Mouse (Mus musculus): ENCODE measurements around the gene Apoc4. TPM values are rescaled to one million over a fixed set of nuclear protein-coding genes. Genes with fewer than 3 reads are reported as not detected.

Gene Apoc4
- polyA plus RNA-seq, 1 experiment: not detected

GRCm38 (mm10) chr7:19676662-19677061, 4.6 kb downstream of the Apoc4 start:
- DNase-seq: no peak
- WGBS: 88% methylated on average over 1 of the region's 1 CpGs
- TF ChIP-seq CTCF (conservative IDR thresholded peaks at IDR 0.05; ENCODE audit: insufficient read depth, insufficient read length, low read depth, low read length) (no peak), POLR2A (IDR thresholded peaks at IDR 0.05; ENCODE audit: low read depth, low read length) (no peak)
- H3K4me1 ChIP-seq (ENCODE audit: control insufficient read depth, insufficient read depth, low read length): no peaks in the 10 kb centered on the region
- no peak overlapping the region for H3K4me3 ChIP-seq (ENCODE audit: insufficient read depth, low read depth, low read length)
- H3K27me3 ChIP-seq (replicated peaks; ENCODE audit: control insufficient read depth, insufficient read depth, low read length): no peaks in the 10 kb centered on the region
- H3K36me3 ChIP-seq (ENCODE audit: control insufficient read depth, insufficient read depth, low read length): no peaks in the 10 kb centered on the region
- H3K27ac ChIP-seq (ENCODE audit: insufficient read depth, low read depth, low read length): no peak overlapping the region

DNA sequence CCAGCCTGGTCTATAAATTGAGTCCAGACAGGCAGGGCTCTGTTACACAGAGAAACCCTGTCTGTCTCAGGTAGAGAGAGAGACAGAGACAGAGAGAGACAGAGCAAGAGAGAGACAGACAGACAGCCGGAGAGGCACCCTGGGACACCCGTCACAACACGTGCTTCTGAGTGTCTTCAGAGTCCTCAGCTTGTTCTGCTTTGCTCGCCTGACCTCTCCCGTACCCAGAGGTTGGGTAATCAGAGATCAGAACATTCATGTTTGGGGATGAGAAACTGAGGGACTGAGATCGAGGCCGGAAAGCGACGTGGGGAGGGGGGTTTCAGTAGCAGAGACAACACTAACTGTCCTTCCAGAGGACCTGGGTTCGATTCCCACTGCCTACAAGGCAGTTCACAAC, 5.5 kb downstream of the Apoc4 start:
- Histone ChIP-seq H3K27ac (ENCODE audit: insufficient read depth, low read depth, low read length) (no peak overlapping the region), H3K4me3 (ENCODE audit: insufficient read depth, low read depth, low read length) (no peak overlapping the region), H3K4me1 (ENCODE audit: control insufficient read depth, insufficient read depth, low read length) (no peaks in the 10 kb centered on the region), H3K27me3 (replicated peaks; ENCODE audit: control insufficient read depth, insufficient read depth, low read length) (no peaks in the 10 kb centered on the region), H3K36me3 (ENCODE audit: control insufficient read depth, insufficient read depth, low read length) (no peaks in the 10 kb centered on the region)
- TF ChIP-seq CTCF (conservative IDR thresholded peaks at IDR 0.05; ENCODE audit: insufficient read depth, insufficient read length, low read depth, low read length) (no peak), POLR2A (IDR thresholded peaks at IDR 0.05; ENCODE audit: low read depth, low read length) (no peak)
- no peak for DNase-seq
- 87% methylated on average over 10 of the region's 10 CpGs for WGBS

DNA sequence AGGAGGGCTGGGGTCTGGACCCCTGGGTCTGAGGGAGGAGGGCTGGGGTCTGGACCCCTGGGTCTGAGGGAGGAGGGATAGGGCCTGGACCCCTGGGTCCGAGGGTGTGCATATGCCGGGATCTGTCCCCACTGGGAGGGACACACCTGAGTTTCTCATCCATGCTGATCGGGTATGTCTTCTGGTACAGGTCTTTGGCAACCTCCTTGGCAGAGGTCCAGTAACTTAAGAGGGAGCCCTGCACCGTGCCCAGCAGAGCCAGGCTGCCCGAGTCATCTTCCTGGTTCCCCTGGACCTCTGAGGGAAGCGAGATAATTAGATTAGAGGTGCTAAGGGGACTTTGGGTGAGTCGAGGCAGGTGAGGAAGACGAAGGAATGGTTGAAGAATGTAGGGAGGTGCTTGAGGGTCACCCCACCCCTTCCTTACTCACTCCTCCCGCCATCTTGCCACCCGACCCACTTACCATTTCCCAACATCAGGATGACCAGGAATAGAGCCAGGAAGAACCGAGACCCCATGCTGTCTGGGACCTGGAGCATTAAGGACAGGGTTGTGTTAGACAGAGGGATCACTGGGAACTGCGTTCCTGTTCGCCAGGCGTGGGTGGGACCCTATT, 8.1 kb downstream of the Apoc4 start:
- no peak for DNase-seq
- WGBS: 57% methylated on average over 14 of the region's 14 CpGs
- no peak for TF ChIP-seq POLR2A (IDR thresholded peaks at IDR 0.05; ENCODE audit: low read depth, low read length)
- TF ChIP-seq CTCF (conservative IDR thresholded peaks at IDR 0.05; ENCODE audit: insufficient read depth, insufficient read length, low read depth, low read length): no peak
- Histone ChIP-seq H3K27ac (ENCODE audit: insufficient read depth, low read depth, low read length) (no peak overlapping the region), H3K27me3 (replicated peaks; ENCODE audit: control insufficient read depth, insufficient read depth, low read length) (no peaks in the 10 kb centered on the region), H3K36me3 (ENCODE audit: control insufficient read depth, insufficient read depth, low read length) (no peaks in the 10 kb centered on the region), H3K4me1 (ENCODE audit: control insufficient read depth, insufficient read depth, low read length) (peaks cover 5% of the 10 kb centered on the region), H3K4me3 (ENCODE audit: insufficient read depth, low read depth, low read length) (no peak overlapping the region)

GRCm38 (mm10) chr7:19671511-19671910, 9.8 kb downstream of the Apoc4 start:
- Histone ChIP-seq H3K27ac (ENCODE audit: insufficient read depth, low read depth, low read length) (no peak overlapping the region), H3K4me1 (ENCODE audit: control insufficient read depth, insufficient read depth, low read length) (peaks cover 5% of the 10 kb centered on the region), H3K36me3 (ENCODE audit: control insufficient read depth, insufficient read depth, low read length) (no peaks in the 10 kb centered on the region), H3K4me3 (ENCODE audit: insufficient read depth, low read depth, low read length) (no peak overlapping the region), H3K27me3 (replicated peaks; ENCODE audit: control insufficient read depth, insufficient read depth, low read length) (no peaks in the 10 kb centered on the region)
- WGBS: 77% methylated on average over 10 of the region's 10 CpGs
- TF ChIP-seq CTCF (conservative IDR thresholded peaks at IDR 0.05; ENCODE audit: insufficient read depth, insufficient read length, low read depth, low read length): no peak
- TF ChIP-seq POLR2A (IDR thresholded peaks at IDR 0.05; ENCODE audit: low read depth, low read length): no peak
- no peak for DNase-seq

GRCm38 (mm10) chr7:19668947-19669721, 12.1 kb downstream of the Apoc4 start:
- peak; percentile 96 for DNase-seq
- Histone ChIP-seq H3K4me1 (ENCODE audit: control insufficient read depth, insufficient read depth, low read length) (peaks cover 5% of the 10 kb centered on the region), H3K36me3 (ENCODE audit: control insufficient read depth, insufficient read depth, low read length) (no peaks in the 10 kb centered on the region), H3K4me3 (ENCODE audit: insufficient read depth, low read depth, low read length) (no peak overlapping the region), H3K27ac (ENCODE audit: insufficient read depth, low read depth, low read length) (peak overlapping the region; percentile 24; the same call in 1 of the 2 replicates), H3K27me3 (replicated peaks; ENCODE audit: control insufficient read depth, insufficient read depth, low read length) (no peaks in the 10 kb centered on the region)
- TF ChIP-seq POLR2A (IDR thresholded peaks at IDR 0.05; ENCODE audit: low read depth, low read length) (no peak), CTCF (conservative IDR thresholded peaks at IDR 0.05; ENCODE audit: insufficient read depth, insufficient read length, low read depth, low read length) (peak; percentile 98)
- 3% methylated on average over 10 of the region's 10 CpGs for WGBS

- no peaks in the 10 kb centered on the region for H3K36me3 ChIP-seq (ENCODE audit: control insufficient read depth, insufficient read depth, low read length)
- no peaks in the 10 kb centered on the region for H3K27me3 ChIP-seq (replicated peaks; ENCODE audit: control insufficient read depth, insufficient read depth, low read length)
- no peak overlapping the region for H3K4me3 ChIP-seq (ENCODE audit: insufficient read depth, low read depth, low read length)
- H3K4me1 ChIP-seq (ENCODE audit: control insufficient read depth, insufficient read depth, low read length): peaks cover 18% of the 10 kb centered on the region
- DNase-seq: no peak
- TF ChIP-seq CTCF (conservative IDR thresholded peaks at IDR 0.05; ENCODE audit: insufficient read depth, insufficient read length, low read depth, low read length) (no peak), POLR2A (IDR thresholded peaks at IDR 0.05; ENCODE audit: low read depth, low read length) (no peak)
- no peak overlapping the region for H3K27ac ChIP-seq (ENCODE audit: insufficient read depth, low read depth, low read length)
- WGBS: 78% methylated on average over 2 of the region's 2 CpGs
Measured at GRCm38 (mm10) chr7:19667434-19667833, 13.8 kb downstream of the Apoc4 start.

- Histone ChIP-seq H3K27me3 (replicated peaks; ENCODE audit: control insufficient read depth, insufficient read depth, low read length) (no peaks in the 10 kb centered on the region), H3K36me3 (ENCODE audit: control insufficient read depth, insufficient read depth, low read length) (no peaks in the 10 kb centered on the region), H3K27ac (ENCODE audit: insufficient read depth, low read depth, low read length) (no peak overlapping the region), H3K4me3 (ENCODE audit: insufficient read depth, low read depth, low read length) (no peak overlapping the region), H3K4me1 (ENCODE audit: control insufficient read depth, insufficient read depth, low read length) (peaks cover 19% of the 10 kb centered on the region)
- 79% methylated on average over 3 of the region's 3 CpGs for WGBS
- no peak for DNase-seq
- TF ChIP-seq POLR2A (IDR thresholded peaks at IDR 0.05; ENCODE audit: low read depth, low read length) (no peak), CTCF (conservative IDR thresholded peaks at IDR 0.05; ENCODE audit: insufficient read depth, insufficient read length, low read depth, low read length) (peak; percentile 45)
Measured at GRCm38 (mm10) chr7:19666750-19667149, 14.5 kb downstream of the Apoc4 start.
